Mouse (Mus musculus): ENCODE measurements around the gene D930020B18Rik. TPM values are rescaled to one million over a fixed set of nuclear protein-coding genes. Genes with fewer than 3 reads are reported as not detected.

Gene D930020B18Rik
- polyA plus RNA-seq, 1 experiment from 2014 or later: 0.12 TPM

- ATAC-seq: no peak
- Histone ChIP-seq H3K9me3 (ENCODE audit: control insufficient read depth) (no peaks in the 10 kb centered on the region), H3K4me2 (replicated peaks; ENCODE audit: low read depth) (no peak overlapping the region), H3K9ac (ENCODE audit: low read depth, low read length) (no peak overlapping the region), H3K4me1 (replicated peaks; ENCODE audit: control insufficient read depth, insufficient read depth, low read length) (0 out of 2 replicates have a peak, but pooled peaks cover 2% of the 10 kb centered on the region), H3K4me3 (ENCODE audit: low read depth, low read length) (no peak overlapping the region), H3K27ac (ENCODE audit: low read depth, low read length) (no peak overlapping the region), H3K36me3 (ENCODE audit: control insufficient read depth, insufficient read depth) (peaks cover 83% of the 10 kb centered on the region), H3K27me3 (replicated peaks; ENCODE audit: control insufficient read depth, insufficient read depth, low read length) (no peaks in the 10 kb centered on the region)
- TF ChIP-seq CTCF (IDR thresholded peaks at IDR 0.05; ENCODE audit: low read depth): no peak
- WGBS: 79% methylated on average over 9 of the region's 10 CpGs
Observed at GRCm38 (mm10) chr10:121611587-121611986, 29.8 kb upstream of the D930020B18Rik start.

DNA sequence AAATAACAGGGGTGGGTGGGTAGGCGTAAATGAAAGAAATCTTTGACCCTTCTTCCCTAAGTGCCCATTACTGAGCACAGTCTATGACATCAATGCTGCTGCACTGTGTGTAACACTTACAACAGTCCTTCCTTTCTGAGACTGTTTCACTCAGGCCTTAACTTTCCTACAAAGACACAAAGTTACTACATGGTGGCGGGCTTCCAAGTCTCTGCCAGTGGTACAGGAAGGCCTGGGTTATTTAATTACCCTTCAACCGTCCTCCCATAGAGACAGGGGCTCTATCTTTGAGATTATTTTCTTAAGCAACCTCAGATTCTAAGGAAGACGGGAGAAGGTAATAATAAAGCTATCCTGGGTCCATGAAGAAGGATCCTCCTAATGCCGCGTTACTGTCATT is 28.9 kb upstream of the D930020B18Rik start:
- no peak overlapping the region for H3K9ac ChIP-seq (ENCODE audit: low read depth, low read length)
- no peak overlapping the region for H3K27ac ChIP-seq (ENCODE audit: low read depth, low read length)
- 0 out of 2 replicates have a peak, but pooled peaks cover 2% of the 10 kb centered on the region for H3K4me1 ChIP-seq (replicated peaks; ENCODE audit: control insufficient read depth, insufficient read depth, low read length)
- ATAC-seq: no peak
- no peak for TF ChIP-seq CTCF (IDR thresholded peaks at IDR 0.05; ENCODE audit: low read depth)
- peaks cover 80% of the 10 kb centered on the region for H3K36me3 ChIP-seq (ENCODE audit: control insufficient read depth, insufficient read depth)
- H3K27me3 ChIP-seq (replicated peaks; ENCODE audit: control insufficient read depth, insufficient read depth, low read length): no peaks in the 10 kb centered on the region
- H3K4me2 ChIP-seq (replicated peaks; ENCODE audit: low read depth): no peak overlapping the region
- H3K9me3 ChIP-seq (ENCODE audit: control insufficient read depth): no peaks in the 10 kb centered on the region
- no peak overlapping the region for H3K4me3 ChIP-seq (ENCODE audit: low read depth, low read length)
- 84% methylated on average over 6 of the region's 6 CpGs for WGBS

- Histone ChIP-seq H3K9me3 (ENCODE audit: control insufficient read depth) (no peaks in the 10 kb centered on the region), H3K4me3 (ENCODE audit: low read depth, low read length) (no peak overlapping the region), H3K4me1 (replicated peaks; ENCODE audit: control insufficient read depth, insufficient read depth, low read length) (0 out of 2 replicates have a peak, but pooled peaks cover 2% of the 10 kb centered on the region), H3K27ac (ENCODE audit: low read depth, low read length) (no peak overlapping the region), H3K36me3 (ENCODE audit: control insufficient read depth, insufficient read depth) (peaks cover 78% of the 10 kb centered on the region), H3K4me2 (replicated peaks; ENCODE audit: low read depth) (no peak overlapping the region), H3K27me3 (replicated peaks; ENCODE audit: control insufficient read depth, insufficient read depth, low read length) (no peaks in the 10 kb centered on the region), H3K9ac (ENCODE audit: low read depth, low read length) (no peak overlapping the region)
- ATAC-seq: no peak
- 80% methylated on average over 13 of the region's 13 CpGs for WGBS
- no peak for TF ChIP-seq CTCF (IDR thresholded peaks at IDR 0.05; ENCODE audit: low read depth)
Observed at GRCm38 (mm10) chr10:121613570-121613969, 27.8 kb upstream of the D930020B18Rik start.

GRCm38 (mm10) chr10:121615146-121615870 is 26.1 kb upstream of the D930020B18Rik start:
- Histone ChIP-seq H3K27me3 (replicated peaks; ENCODE audit: control insufficient read depth, insufficient read depth, low read length) (no peaks in the 10 kb centered on the region), H3K9me3 (ENCODE audit: control insufficient read depth) (no peaks in the 10 kb centered on the region), H3K9ac (ENCODE audit: low read depth, low read length) (no peak overlapping the region), H3K36me3 (ENCODE audit: control insufficient read depth, insufficient read depth) (peaks cover 81% of the 10 kb centered on the region), H3K4me2 (replicated peaks; ENCODE audit: low read depth) (no peak overlapping the region), H3K4me1 (replicated peaks; ENCODE audit: control insufficient read depth, insufficient read depth, low read length) (0 out of 2 replicates have a peak, but pooled peaks cover 2% of the 10 kb centered on the region), H3K27ac (ENCODE audit: low read depth, low read length) (no peak overlapping the region), H3K4me3 (ENCODE audit: low read depth, low read length) (no peak overlapping the region)
- no peak for ATAC-seq
- 82% methylated on average over 13 of the region's 13 CpGs for whole genome bisulfite sequencing
- TF ChIP-seq CTCF (IDR thresholded peaks at IDR 0.05; ENCODE audit: low read depth): no peak

GRCm38 (mm10) chr10:121615935-121616334 is 25.5 kb upstream of the D930020B18Rik start:
- no peak overlapping the region for H3K4me2 ChIP-seq (replicated peaks; ENCODE audit: low read depth)

GRCm38 (mm10) chr10:121622431-121622830 is 19.0 kb upstream of the D930020B18Rik start:
- H3K36me3 ChIP-seq (ENCODE audit: control insufficient read depth, insufficient read depth): peaks cover 43% of the 10 kb centered on the region
- H3K27me3 ChIP-seq (replicated peaks; ENCODE audit: control insufficient read depth, insufficient read depth, low read length): no peaks in the 10 kb centered on the region
- H3K4me1 ChIP-seq (replicated peaks; ENCODE audit: control insufficient read depth, insufficient read depth, low read length): peaks cover 5% of the 10 kb centered on the region; the same call in 1 of the 2 replicates
- 69% methylated on average over 6 of the region's 6 CpGs for WGBS
- no peak for TF ChIP-seq CTCF (IDR thresholded peaks at IDR 0.05; ENCODE audit: low read depth)
- no peak overlapping the region for H3K9ac ChIP-seq (ENCODE audit: low read depth, low read length)
- H3K27ac ChIP-seq (ENCODE audit: low read depth, low read length): no peak overlapping the region
- H3K4me3 ChIP-seq (ENCODE audit: low read depth, low read length): no peak overlapping the region
- no peak for ATAC-seq
- no peaks in the 10 kb centered on the region for H3K9me3 ChIP-seq (ENCODE audit: control insufficient read depth)
- no peak overlapping the region for H3K4me2 ChIP-seq (replicated peaks; ENCODE audit: low read depth)

More at GRCm38 (mm10) chr10:121615935-121616334, 25.5 kb upstream of the D930020B18Rik start:
- no peak overlapping the region for H3K27ac ChIP-seq (ENCODE audit: low read depth, low read length)
- no peak overlapping the region for H3K9ac ChIP-seq (ENCODE audit: low read depth, low read length)
- no peaks in the 10 kb centered on the region for H3K9me3 ChIP-seq (ENCODE audit: control insufficient read depth)
- H3K27me3 ChIP-seq (replicated peaks; ENCODE audit: control insufficient read depth, insufficient read depth, low read length): no peaks in the 10 kb centered on the region
- H3K36me3 ChIP-seq (ENCODE audit: control insufficient read depth, insufficient read depth): peaks cover 82% of the 10 kb centered on the region
- H3K4me1 ChIP-seq (replicated peaks; ENCODE audit: control insufficient read depth, insufficient read depth, low read length): 0 out of 2 replicates have a peak, but pooled peaks cover 2% of the 10 kb centered on the region
- H3K4me3 ChIP-seq (ENCODE audit: low read depth, low read length): no peak overlapping the region
- 52% methylated on average over 7 of the region's 7 CpGs for WGBS
- ATAC-seq: no peak
- TF ChIP-seq CTCF (IDR thresholded peaks at IDR 0.05; ENCODE audit: low read depth): no peak

All from intestine, postnatal 0 days (tissue).